Mouse (Mus musculus) NIH3T3 (cell line): ENCODE measurements around the gene Sumo3.
A peak's percentile ranks its signal among the peaks of the same experiment; 100 is the strongest.

ENCODE experiments used
- DNase-seq: peaks from one replicate; pipeline ENCODE4 v3.0.0-alpha.2; 2012; ENCODE audit warnings: low read depth

Gene Sumo3

GRCm38 (mm10) chr10:77605908-77606826 lies at the start of gene Sumo3, which contains the start of gene Gm49325:
Gene Sumo3, plus strand, starts transcription at chr10:77606097.
Gene Gm49325, plus strand, starts transcription at chr10:77606197.
- peak; percentile 85 for DNase-seq

- no peak for DNase-seq
These were observed 49.3 kb upstream of the Sumo3 start for GRCm38 (mm10) chr10:77556631-77557030.

GRCm38 (mm10) chr10:77557641-77558040 lies 48.3 kb upstream of the Sumo3 start:
- DNase-seq: peak; percentile 71

GRCm38 (mm10) chr10:77560090-77560489 lies 45.8 kb upstream of the Sumo3 start:
- no peak for DNase-seq

GRCm38 (mm10) chr10:77560830-77561229 lies 45.1 kb upstream of the Sumo3 start:
- DNase-seq: no peak

GRCm38 (mm10) chr10:77561508-77561907 lies 44.4 kb upstream of the Sumo3 start:
- DNase-seq: no peak

GRCm38 (mm10) chr10:77565005-77565404 lies 40.9 kb upstream of the Sumo3 start:
- DNase-seq: no peak

GRCm38 (mm10) chr10:77566651-77567050 lies 39.2 kb upstream of the Sumo3 start:
- DNase-seq: peak; percentile 83

GRCm38 (mm10) chr10:77569481-77569880 lies 36.4 kb upstream of the Sumo3 start:
- DNase-seq: no peak

GRCm38 (mm10) chr10:77569973-77570658 lies 35.8 kb upstream of the Sumo3 start:
- peak; percentile 75 for DNase-seq

GRCm38 (mm10) chr10:77572225-77572624 lies 33.7 kb upstream of the Sumo3 start:
- DNase-seq: no peak

- DNase-seq: no peak
These were observed 32.7 kb upstream of the Sumo3 start for GRCm38 (mm10) chr10:77573162-77573561.

- peak; percentile 52 for DNase-seq
These were observed 25.6 kb upstream of the Sumo3 start for GRCm38 (mm10) chr10:77580027-77580920.

- no peak for DNase-seq
These were observed 24.9 kb upstream of the Sumo3 start for GRCm38 (mm10) chr10:77581023-77581407.

- peak; percentile 99 for DNase-seq
These were observed 24.3 kb upstream of the Sumo3 start, which contains the start of gene Pttg1ip for GRCm38 (mm10) chr10:77581408-77582284. Gene Pttg1ip, plus strand, starts transcription at chr10:77581720.

- DNase-seq: no peak
These were observed 23.6 kb upstream of the Sumo3 start for GRCm38 (mm10) chr10:77582285-77582618.

GRCm38 (mm10) chr10:77583795-77584422 lies 22.0 kb upstream of the Sumo3 start:
- peak; percentile 48 for DNase-seq

- DNase-seq: no peak
These were observed 19.3 kb upstream of the Sumo3 start for GRCm38 (mm10) chr10:77586637-77587036.

GRCm38 (mm10) chr10:77587091-77587775 lies 18.7 kb upstream of the Sumo3 start:
- DNase-seq: no peak

- no peak for DNase-seq
These were observed 17.9 kb upstream of the Sumo3 start for GRCm38 (mm10) chr10:77588036-77588435.
